ENCODE assay signal across 28 mouse cellular contexts in the genomic region with DNA sequence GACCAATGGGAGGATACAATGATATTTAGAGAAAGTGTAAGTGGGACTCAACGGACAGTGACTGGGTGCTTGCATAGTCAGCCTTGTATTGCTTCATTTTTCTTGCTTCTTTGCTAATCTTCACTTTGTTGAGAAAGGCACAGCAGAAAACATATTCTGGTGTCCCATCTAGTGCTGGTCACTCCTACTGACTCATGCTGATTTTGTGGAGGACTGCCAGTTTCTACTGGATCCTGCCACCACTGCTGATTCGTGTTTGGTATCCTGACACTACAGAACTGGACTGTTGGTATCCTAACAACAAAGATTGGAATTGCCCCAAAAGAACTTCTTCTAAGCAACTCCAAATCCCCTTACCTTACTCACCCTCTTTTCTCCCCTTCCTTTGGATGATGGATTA.
DNase-seq lines count a peak whose midpoint lies in the region; ATAC-seq and TF ChIP-seq lines count a peak whose summit lies in the region.
"Had no signal": no experiment of that assay in that cellular context is flagged by ENCODE, and none has a peak within 500 bp of the region (broad histone marks: within the 10 kb centered on the region; RNA-seq: fewer than 3 reads in every experiment).

No protein-coding gene starts in this region.

- no peak overlapping the region for H3K4me3 ChIP-seq in lung, postnatal 0 days (ENCODE audit: low read depth, low read length)
- no peak overlapping the region for H3K4me3 ChIP-seq in forebrain, embryonic 10.5 days
- H3K4me3 ChIP-seq: forebrain, embryonic 12.5 days; forebrain, embryonic 15.5 days; heart, embryonic 12.5 days; heart, embryonic 15.5 days; hindbrain, embryonic 10.5 days; hindbrain, embryonic 13.5 days; intestine, embryonic 15.5 days had no signal

- no peak for TF ChIP-seq CTCF in lung, postnatal 0 days (IDR thresholded peaks at IDR 0.05)

- no peaks in the 10 kb centered on the region for H3K36me3 ChIP-seq in lung, postnatal 0 days (ENCODE audit: insufficient read depth, low read length)
- H3K36me3 ChIP-seq in forebrain, embryonic 10.5 days (replicated peaks) = no peaks in the 10 kb centered on the region
- H3K36me3 ChIP-seq: forebrain, embryonic 12.5 days; forebrain, embryonic 15.5 days; G1E; heart, embryonic 12.5 days; heart, embryonic 15.5 days; hindbrain, embryonic 10.5 days; hindbrain, embryonic 13.5 days; intestine, embryonic 15.5 days had no signal

- H3K27ac ChIP-seq in lung, postnatal 0 days (ENCODE audit: low read length) = no peak overlapping the region
- no peak overlapping the region for H3K27ac ChIP-seq in forebrain, embryonic 10.5 days
- H3K27ac ChIP-seq: forebrain, embryonic 12.5 days; forebrain, embryonic 15.5 days; heart, embryonic 15.5 days; hindbrain, embryonic 10.5 days; hindbrain, embryonic 13.5 days; intestine, embryonic 15.5 days had no signal

- H3K4me2 ChIP-seq in lung, postnatal 0 days (replicated peaks; ENCODE audit: low read depth, low read length) = no peak overlapping the region
- H3K4me2 ChIP-seq: forebrain, embryonic 12.5 days; forebrain, embryonic 15.5 days; heart, embryonic 12.5 days; heart, embryonic 15.5 days; hindbrain, embryonic 13.5 days; intestine, embryonic 15.5 days had no signal

- no peaks in the 10 kb centered on the region for H3K4me1 ChIP-seq in lung, postnatal 0 days (ENCODE audit: insufficient read depth, low read depth, low read length)
- no peaks in the 10 kb centered on the region for H3K4me1 ChIP-seq in forebrain, embryonic 10.5 days
- H3K4me1 ChIP-seq: forebrain, embryonic 12.5 days; forebrain, embryonic 15.5 days; heart, embryonic 12.5 days; heart, embryonic 15.5 days; hindbrain, embryonic 10.5 days; hindbrain, embryonic 13.5 days; intestine, embryonic 15.5 days had no signal

- no peaks in the 10 kb centered on the region for H3K27me3 ChIP-seq in lung, postnatal 0 days (replicated peaks; ENCODE audit: insufficient read depth, low read length)
- H3K27me3 ChIP-seq in forebrain, embryonic 10.5 days (ENCODE audit: poor library complexity, severe bottlenecking) = no peaks in the 10 kb centered on the region
- H3K27me3 ChIP-seq: CH12.LX; forebrain, embryonic 12.5 days; forebrain, embryonic 15.5 days; heart, embryonic 12.5 days; heart, embryonic 15.5 days; hindbrain, embryonic 13.5 days; intestine, embryonic 15.5 days had no signal

- no peak for TF ChIP-seq EP300 in lung, postnatal 0 days (IDR thresholded peaks at IDR 0.05)

- peak; percentile 7 for DNase-seq in cerebellum, postnatal 10 days
- DNase-seq in cerebellum, postnatal 36 days = no peak
- DNase-seq in Muller cell, postnatal 12 days (ENCODE audit: inconsistent ontology term) = peak; percentile 16
- DNase-seq in adrenal gland, postnatal 10 days = peak; percentile 8
- peak; percentile 8 for DNase-seq in fibroblast of lung, adult 2 months (ENCODE audit: low read depth)
- no peak for DNase-seq in testis, postnatal 10 days (ENCODE audit: low spot score)
- no peak for DNase-seq in lung, postnatal 0 days (ENCODE audit: low spot score)
- DNase-seq in forebrain, embryonic 10.5 days (ENCODE audit: extremely low spot score, low spot score) = no peak
- DNase-seq: B cell, adult 2 months; cerebellum, adult 11 months; cerebellum, adult 8-10 months; gastrocnemius, postnatal 25 days; heart, adult 18-20 months; heart, postnatal 10 days; heart, postnatal 36 days; kidney, adult 11 months; kidney, adult 8-10 months had no signal

- H3K9me3 ChIP-seq in lung, postnatal 0 days (ENCODE audit: low read length) = no peaks in the 10 kb centered on the region
- H3K9me3 ChIP-seq in forebrain, embryonic 10.5 days = no peaks in the 10 kb centered on the region
- H3K9me3 ChIP-seq: forebrain, embryonic 12.5 days; forebrain, embryonic 15.5 days; heart, embryonic 12.5 days; heart, embryonic 15.5 days; hindbrain, embryonic 10.5 days; hindbrain, embryonic 13.5 days; intestine, embryonic 15.5 days had no signal

- no peak overlapping the region for H3K9ac ChIP-seq in lung, postnatal 0 days (replicated peaks; ENCODE audit: low read depth)
- H3K9ac ChIP-seq: forebrain, embryonic 12.5 days; forebrain, embryonic 15.5 days; heart, embryonic 12.5 days; heart, embryonic 15.5 days; hindbrain, embryonic 13.5 days; intestine, embryonic 15.5 days had no signal

- no peak for ATAC-seq in lung, postnatal 0 days
- ATAC-seq: activated CD4-positive, CD25-positive, alpha-beta regulatory T cell, adult 4 months; forebrain, embryonic 15.5 days; hindbrain, embryonic 16.5 days; intestine, embryonic 15.5 days had no signal

- 74% methylated on average over 2 of the region's 2 CpGs for WGBS in lung, postnatal 0 days
- WGBS in forebrain, embryonic 10.5 days = 90% methylated on average over 2 of the region's 2 CpGs

Comparison
In these comparisons a context has a peak if more than half of its experiments do, and no peak if none do; other contexts are left out.
1. DNase-seq: peak in cerebellum, postnatal 10 days (2 of 2), Muller cell, postnatal 12 days (single experiment), adrenal gland, postnatal 10 days (single experiment) and fibroblast of lung, adult 2 months (single experiment); none in cerebellum, postnatal 36 days (0 of 2), testis, postnatal 10 days (single experiment), lung, postnatal 0 days (single experiment) and forebrain, embryonic 10.5 days (single experiment).